Mouse (Mus musculus) kidney, postnatal 0 days (tissue): ENCODE measurements at regions not wholly inside any gene's neighbourhood (a gene's known extent, or its start where the extent isn't known, plus 50 kb on each side); places are given as distances from the start of the nearest gene placed in this dataset.

Source experiments
- ATAC-seq: fragments of 200-750 bp; cut with Nextera tagmentation; replicated peaks from 2 replicates; pipeline ENCODE4 v1.8.0; 2017; ENCODE audit warnings: low read depth, moderate number of reproducible peaks, moderate TSS enrichment, moderate library complexity; ENCODE audit not compliant: low FRiP score
- DNase-seq: peaks from one replicate; pipeline ENCODE4 v3.0.0-alpha.2; 2016; ENCODE audit warnings: low spot score
- H3K27ac ChIP-seq: fragments of 300-500 bp; sonication (generic); 2 replicates; pipeline ENCODE4 v1.5.1; 2014; ENCODE audit warnings: mild to moderate bottlenecking
- H3K27me3 ChIP-seq: fragments of 300-500 bp; sonication (generic); 2 replicates; pipeline ENCODE4 v1.6.1; 2014; ENCODE audit warnings: low read length, mixed read lengths; ENCODE audit not compliant: insufficient read depth
- H3K36me3 ChIP-seq: fragments of 300-500 bp; sonication (generic); 2 replicates; pipeline ENCODE4 v1.6.1; 2014; ENCODE audit warnings: low read length, mixed read lengths; ENCODE audit not compliant: insufficient read depth
- H3K4me1 ChIP-seq: fragments of 300-500 bp; sonication (generic); replicated peaks from 2 replicates; pipeline ENCODE4 v1.6.1; 2014; ENCODE audit warnings: antibody characterized with exemption, low read length, mixed read lengths; ENCODE audit not compliant: insufficient read depth
- H3K4me2 ChIP-seq: fragments of 300-500 bp; sonication (generic); 2 replicates; pipeline ENCODE4 v1.6.1; 2014; ENCODE audit warnings: mild to moderate bottlenecking, low read length, moderate library complexity, mixed read lengths
- H3K4me3 ChIP-seq: fragments of 300-500 bp; sonication (generic); replicated peaks from 2 replicates; pipeline ENCODE4 v1.5.1; 2014; ENCODE audit warnings: low read depth, low read length
- H3K9ac ChIP-seq: fragments of 300-500 bp; sonication (generic); 2 replicates; pipeline ENCODE4 v1.6.1; 2014; ENCODE audit warnings: low read depth, low read length
- H3K9me3 ChIP-seq: fragments of 300-500 bp; sonication (generic); replicated peaks from 2 replicates; pipeline ENCODE4 v1.6.1; 2016; ENCODE audit warnings: low read length, inconsistent platforms, mixed read lengths
- CTCF ChIP-seq: IDR thresholded peaks from 2 replicates; pipeline ENCODE4 v1.5.1; 2016; ENCODE audit warnings: antibody characterized with exemption, low read depth, mild to moderate bottlenecking, moderate library complexity
- WGBS: fragments of 180-500 bp; shearing (Covaris S2); extraction: QIAGEN DNeasy Blood & Tissue Kit; methylation state at CpG from one replicate; pipeline ENCODE4 v1.1.7; 2014; 5-methylcytosine and 5-hydroxymethylcytosine counted together

GRCm38 (mm10) chr9:101700368-101700767, 161.3 kb upstream of the 9630041A04Rik start:
- Histone ChIP-seq H3K27ac (no peak overlapping the region), H3K9ac (no peak overlapping the region), H3K4me1 (no peaks in the 10 kb centered on the region), H3K9me3 (no peaks in the 10 kb centered on the region), H3K27me3 (no peaks in the 10 kb centered on the region), H3K4me2 (no peak overlapping the region), H3K36me3 (no peaks in the 10 kb centered on the region), H3K4me3 (no peak overlapping the region)
- TF ChIP-seq CTCF = no peak
- ATAC-seq (no peak), DNase-seq (no peak)
- 74% methylated on average over 7 of the region's 7 CpGs for WGBS

GRCm38 (mm10) chr9:101694054-101694453, 167.6 kb upstream of the 9630041A04Rik start:
- TF ChIP-seq CTCF = no peak
- 79% methylated on average over 5 of the region's 5 CpGs for WGBS

GRCm38 (mm10) chr9:101691336-101691735, 170.3 kb upstream of the 9630041A04Rik start:
- no peak for ATAC-seq
- H3K4me3 ChIP-seq = no peak overlapping the region
- no peaks in the 10 kb centered on the region for H3K36me3 ChIP-seq
- no peak for DNase-seq
- no peak for TF ChIP-seq CTCF
- no peak overlapping the region for H3K27ac ChIP-seq
- 88% methylated on average over 6 of the region's 6 CpGs for WGBS
- H3K9ac ChIP-seq = no peak overlapping the region
- no peaks in the 10 kb centered on the region for H3K9me3 ChIP-seq
- H3K27me3 ChIP-seq = no peaks in the 10 kb centered on the region
- no peaks in the 10 kb centered on the region for H3K4me1 ChIP-seq
- no peak overlapping the region for H3K4me2 ChIP-seq

More at GRCm38 (mm10) chr9:101694054-101694453, 167.6 kb upstream of the 9630041A04Rik start:
- no peaks in the 10 kb centered on the region for H3K36me3 ChIP-seq
- H3K9ac ChIP-seq = no peak overlapping the region
- DNase-seq (no peak), ATAC-seq (no peak)
- H3K9me3 ChIP-seq = no peaks in the 10 kb centered on the region
- H3K27me3 ChIP-seq = no peaks in the 10 kb centered on the region
- H3K4me3 ChIP-seq = no peak overlapping the region
- no peak overlapping the region for H3K27ac ChIP-seq
- no peaks in the 10 kb centered on the region for H3K4me1 ChIP-seq
- H3K4me2 ChIP-seq = no peak overlapping the region

- H3K9me3 ChIP-seq = no peaks in the 10 kb centered on the region
- WGBS = 59% methylated on average over 7 of the region's 7 CpGs
- H3K36me3 ChIP-seq = no peaks in the 10 kb centered on the region
- ATAC-seq (no peak), DNase-seq (no peak)
- H3K27me3 ChIP-seq = no peaks in the 10 kb centered on the region
- TF ChIP-seq CTCF = no peak
- no peaks in the 10 kb centered on the region for H3K4me1 ChIP-seq
- H3K27ac ChIP-seq = no peak overlapping the region
- no peak overlapping the region for H3K4me2 ChIP-seq
- no peak overlapping the region for H3K9ac ChIP-seq
- no peak overlapping the region for H3K4me3 ChIP-seq
These were observed 170.7 kb upstream of the 9630041A04Rik start for GRCm38 (mm10) chr9:101690916-101691315.

- DNase-seq = no peak
- Histone ChIP-seq H3K27me3 (no peaks in the 10 kb centered on the region), H3K27ac (no peak overlapping the region), H3K9ac (no peak overlapping the region), H3K4me3 (no peak overlapping the region), H3K4me1 (no peaks in the 10 kb centered on the region), H3K9me3 (no peaks in the 10 kb centered on the region), H3K36me3 (no peaks in the 10 kb centered on the region), H3K4me2 (no peak overlapping the region)
- 18% methylated on average over 12 of the region's 12 CpGs for WGBS
- TF ChIP-seq CTCF = no peak
- no peak for ATAC-seq
These were observed 171.2 kb upstream of the 9630041A04Rik start for GRCm38 (mm10) chr9:101690402-101690861.

- 7% methylated on average over 11 of the region's 11 CpGs for WGBS
- ATAC-seq = no peak
- no peak overlapping the region for H3K4me2 ChIP-seq
These were observed 171.9 kb upstream of the 9630041A04Rik start for GRCm38 (mm10) chr9:101689532-101690401.

More at GRCm38 (mm10) chr9:101689532-101690401, 171.9 kb upstream of the 9630041A04Rik start:
- Histone ChIP-seq H3K9ac (no peak overlapping the region), H3K9me3 (no peaks in the 10 kb centered on the region), H3K4me3 (no peak overlapping the region), H3K27me3 (no peaks in the 10 kb centered on the region), H3K4me1 (no peaks in the 10 kb centered on the region), H3K36me3 (no peaks in the 10 kb centered on the region), H3K27ac (no peak overlapping the region)
- peak; percentile 97 for TF ChIP-seq CTCF
- DNase-seq = peak; percentile 92
